Mouse (Mus musculus) CH12.LX (cell line): ENCODE data around the gene Arsa. TPM values are rescaled to one million over a fixed set of nuclear protein-coding genes. Genes with fewer than 3 reads are reported as not detected.

Experiments
- DNase-seq: peaks from one replicate; pipeline ENCODE4 v3.0.0-alpha.2; 2013; ENCODE audit errors: extremely low read depth
- H3K27ac ChIP-seq: 2 replicates; pipeline ENCODE4 v1.5.1; 2012; ENCODE audit warnings: low read depth, mild to moderate bottlenecking, control low read depth, moderate library complexity; ENCODE audit not compliant: insufficient read depth
- H3K27me3 ChIP-seq: replicated peaks from 2 replicates; pipeline ENCODE3; 2012; ENCODE audit warnings: inconsistent platforms
- H3K36me3 ChIP-seq, 2 experiments: replicated peaks in 1 of 2; 2 replicates each; pipeline versions ENCODE3 to v1.6.1; 2012; ENCODE audit warnings: inconsistent platforms in 1 of 2, low read length in 1 of 2, mild to moderate bottlenecking in 1 of 2, mixed read lengths in 1 of 2, moderate library complexity in 1 of 2; ENCODE audit not compliant: control insufficient read depth in 1 of 2, insufficient read depth in 1 of 2
- H3K4me1 ChIP-seq, 2 experiments: 2 replicates each; pipeline ENCODE4 v1.6.1; 2012; ENCODE audit warnings: inconsistent platforms in 1 of 2, moderate library complexity in 1 of 2; ENCODE audit not compliant: insufficient read depth in 2 of 2, control insufficient read depth in 1 of 2
- H3K4me2 ChIP-seq: 2 replicates; pipeline ENCODE4 v1.6.1; 2012; ENCODE audit warnings: low read depth, mild to moderate bottlenecking, control low read depth; ENCODE audit not compliant: poor library complexity, insufficient read depth, severe bottlenecking
- H3K4me3 ChIP-seq, 3 experiments: fragments of 150-350 bp in 1 of 3; sonication (generic) in 1 of 3; replicated peaks in 1 of 3; 2 replicates each; pipeline versions ENCODE3 to v1.5.1; 2011 to 2012; ENCODE audit warnings: low read depth in 2 of 3, low read length in 2 of 3, mild to moderate bottlenecking in 2 of 3, moderate library complexity in 2 of 3, control low read depth in 1 of 3, improper control_type of control experiment in 1 of 3, inconsistent platforms in 1 of 3, mixed read lengths in 1 of 3; ENCODE audit not compliant: poor library complexity in 1 of 3
- H3K79me2 ChIP-seq: replicated peaks from 2 replicates; pipeline ENCODE4 v1.6.1; 2012; ENCODE audit warnings: mild to moderate bottlenecking, moderate library complexity; ENCODE audit not compliant: control insufficient read depth, poor library complexity, insufficient read depth, severe bottlenecking; ENCODE audit errors: extremely low read depth
- H3K9ac ChIP-seq: 2 replicates; pipeline ENCODE4 v1.6.1; 2012; ENCODE audit warnings: low read depth, mild to moderate bottlenecking, control low read depth, moderate library complexity; ENCODE audit not compliant: insufficient read depth
- H3K9me3 ChIP-seq: replicated peaks from 2 replicates; pipeline ENCODE3; 2012; ENCODE audit warnings: low read length, inconsistent platforms, mixed read lengths
- BHLHE40 ChIP-seq: IDR thresholded peaks from 2 replicates; pipeline ENCODE4 v1.6.1; 2011; ENCODE audit warnings: mild to moderate bottlenecking, low read depth, low read length, improper control_type of control experiment
- CHD2 ChIP-seq: IDR thresholded peaks from 2 replicates; pipeline ENCODE4 v1.6.1; 2011; ENCODE audit warnings: low read length, improper control_type of control experiment
- E2F4 ChIP-seq: IDR thresholded peaks from 2 replicates; pipeline ENCODE4 v1.6.1; 2011; ENCODE audit warnings: low read depth, low read length, improper control_type of control experiment; ENCODE audit not compliant: insufficient replicate concordance
- ELF1 ChIP-seq: IDR thresholded peaks from 2 replicates; pipeline ENCODE4 v1.6.1; 2014; ENCODE audit warnings: low read depth, mild to moderate bottlenecking, inconsistent platforms, low read length, improper control_type of control experiment
- JUN ChIP-seq: IDR thresholded peaks from 2 replicates; pipeline ENCODE4 v1.6.1; 2011; ENCODE audit warnings: low read depth, mild to moderate bottlenecking, low read length, improper control_type of control experiment, moderate library complexity; ENCODE audit not compliant: insufficient read depth
- KAT2A ChIP-seq: IDR thresholded peaks from 2 replicates; pipeline ENCODE4 v1.6.1; 2012; ENCODE audit warnings: low read length, improper control_type of control experiment, inconsistent platforms; ENCODE audit not compliant: insufficient replicate concordance
- MXI1 ChIP-seq: IDR thresholded peaks from 2 replicates; pipeline ENCODE4 v1.6.1; 2011; ENCODE audit warnings: mild to moderate bottlenecking, low read depth, low read length, improper control_type of control experiment
- MYC ChIP-seq: IDR thresholded peaks from 2 replicates; pipeline ENCODE4 v1.6.1; 2011; ENCODE audit warnings: low read depth, mild to moderate bottlenecking, improper control_type of control experiment, low read length
- NELFE ChIP-seq: IDR thresholded peaks from 2 replicates; pipeline ENCODE4 v1.6.1; 2011; ENCODE audit warnings: low read depth, low read length, improper control_type of control experiment
- PAX5 ChIP-seq: IDR thresholded peaks from 2 replicates; pipeline ENCODE4 v1.6.1; 2012; ENCODE audit warnings: low read length, inconsistent platforms, mixed read lengths
- RAD21 ChIP-seq: IDR thresholded peaks from 2 replicates; pipeline ENCODE4 v1.6.1; 2011; ENCODE audit warnings: low read depth, mild to moderate bottlenecking, low read length, improper control_type of control experiment, moderate library complexity
- RCOR1 ChIP-seq: conservative IDR thresholded peaks from 2 replicates; pipeline ENCODE4 v1.6.1; 2012; ENCODE audit warnings: low read depth, mild to moderate bottlenecking, inconsistent platforms, low read length, improper control_type of control experiment
- SIN3A ChIP-seq: IDR thresholded peaks from 2 replicates; pipeline ENCODE4 v1.6.1; 2012; ENCODE audit warnings: low read length, improper control_type of control experiment, inconsistent platforms
- UBTF ChIP-seq: IDR thresholded peaks from 2 replicates; pipeline ENCODE4 v1.6.1; 2012; ENCODE audit warnings: low read depth, mild to moderate bottlenecking, inconsistent platforms, low read length, improper control_type of control experiment, moderate library complexity
- ZC3H11A ChIP-seq: IDR thresholded peaks from 2 replicates; pipeline ENCODE4 v1.6.1; 2012; ENCODE audit warnings: low read depth, mild to moderate bottlenecking, inconsistent platforms, low read length, improper control_type of control experiment
- ZNF384 ChIP-seq: IDR thresholded peaks from 2 replicates; pipeline ENCODE4 v1.6.1; 2012; ENCODE audit warnings: low read depth, low read length, improper control_type of control experiment, inconsistent platforms
- dilution Hi-C: fragments of 300-500 bp; cut with MboI; formaldehyde crosslinking; loops from 2 replicates; pipeline ENCODE4 v1.14.3; 2020; ENCODE audit warnings: low sequenced_read_pairs; ENCODE audit not compliant: extremely low pct_unique_long_range_greater_than_20kb, extremely low pct_ligation_motif_present
- in situ Hi-C: fragments of 300-500 bp; cut with MboI; formaldehyde crosslinking; loops from 3 replicates; pipeline ENCODE4 v1.14.3; 2019; ENCODE audit warnings: low sequenced_read_pairs, low pct_ligation_motif_present, low pct_unique_long_range_greater_than_20kb, mixed read lengths
- polyA plus RNA-seq: library from polyadenylated mRNA; unstranded; fragments of >175 nt; gene quantifications from 2 replicates; pipeline ENCODE4 v1.2.1, GENCODE M21; 2012; ENCODE audit warnings: low read depth; ENCODE audit not compliant: insufficient read length
- total RNA-seq, 2 experiments: library from RNA; depleted of rRNA; stranded (reverse); fragments of 300-350 nt in 1 of 2; fragments of >200 nt in 1 of 2; gene quantifications; 2 replicates each; pipeline ENCODE4 v1.2.3; 2012 to 2014

Gene Arsa
- total and polyA plus RNA-seq, 3 experiments = 9.3 to 10.3 (median 9.9) TPM

GRCm38 (mm10) chr15:89432946-89433345 is 44.3 kb downstream of the Arsa start (continued):
- TF ChIP-seq CHD2 (no peak), ELF1 (no peak), RCOR1 (no peak), PAX5 (no peak)

GRCm38 (mm10) chr15:89431806-89432205 is 45.4 kb downstream of the Arsa start:
- TF ChIP-seq E2F4 (no peak), MYC (no peak), KAT2A (no peak), MXI1 (no peak), JUN (no peak)
- in situ Hi-C loops = no loop called here
- dilution Hi-C loops = no loop called here

GRCm38 (mm10) chr15:89431271-89431670 is 46.0 kb downstream of the Arsa start:
- no peak overlapping the region for H3K27ac ChIP-seq
- in situ Hi-C loops (no loop called here), dilution Hi-C loops (no loop called here)
- peaks cover 0 to 14% of the 10 kb centered on the region in 2 experiments; a peak in 2 of 4 replicates for H3K4me1 ChIP-seq
- peak overlapping the region; percentile 59 for H3K4me2 ChIP-seq
- no peaks in the 10 kb centered on the region for H3K27me3 ChIP-seq
- peak overlapping the region in 1 of 3 experiments; percentile 35 for H3K4me3 ChIP-seq
- no peak for DNase-seq
- peak overlapping the region; percentile 37 for H3K9ac ChIP-seq
- H3K79me2 ChIP-seq = peaks cover 12% of the 10 kb centered on the region
- peaks cover 13 to 20% of the 10 kb centered on the region in 2 experiments for H3K36me3 ChIP-seq
- no peak for TF ChIP-seq RAD21
- TF ChIP-seq UBTF = no peak
- TF ChIP-seq ZC3H11A = no peak
- no peak for TF ChIP-seq NELFE
- 0 out of 2 replicates have a peak, but pooled peaks have one; percentile 7 for TF ChIP-seq ZNF384
- TF ChIP-seq BHLHE40 = no peak
- no peak for TF ChIP-seq SIN3A
- no peaks in the 10 kb centered on the region for H3K9me3 ChIP-seq

More at GRCm38 (mm10) chr15:89431806-89432205, 45.4 kb downstream of the Arsa start:
- no peaks in the 10 kb centered on the region for H3K27me3 ChIP-seq
- peaks cover 8 to 15% of the 10 kb centered on the region in 2 experiments for H3K36me3 ChIP-seq
- no peak overlapping the region for H3K4me3 ChIP-seq
- H3K79me2 ChIP-seq = peaks cover 12% of the 10 kb centered on the region
- H3K4me1 ChIP-seq = peaks cover 0 to 14% of the 10 kb centered on the region in 2 experiments; a peak in 2 of 4 replicates
- no peak for DNase-seq
- no peaks in the 10 kb centered on the region for H3K9me3 ChIP-seq
- no peak overlapping the region for H3K9ac ChIP-seq
- no peak overlapping the region for H3K27ac ChIP-seq
- 0 out of 2 replicates have a peak overlapping the region, but pooled peaks have one; percentile 59 for H3K4me2 ChIP-seq
